Mouse (Mus musculus) layer of hippocampus, adult 18-20 months (tissue): ENCODE measurements around the gene Rnasek. TPM values are rescaled to one million over a fixed set of nuclear protein-coding genes. Genes with fewer than 3 reads are reported as not detected.

Experiments used
- DNase-seq, 2 experiments: peaks; one replicate each; pipeline ENCODE4 v3.0.0; 2022; ENCODE audit warnings: low spot score in 2 of 2
- microRNA-seq, 2 experiments: library from miRNA; unstranded; fragments of <30 nt; microRNA quantifications; one replicate each; pipeline ENCODE4 v1.2.0; 2021
- total RNA-seq, 2 experiments: library from RNA; stranded (reverse); gene quantifications; 2 replicates each; pipeline ENCODE4 v1.2.3; 2021

The Rnasek gene
- total RNA-seq, 2 experiments from 2014 or later, result 262 to 272 TPM

- no peak for DNase-seq
Measured at GRCm38 (mm10) chr11:70189319-70190134, 50.1 kb downstream of the Rnasek start.

Small RNAs within 50 kb of the gene (microRNA-seq; reads per million reads assigned to microRNA genes)
- gene Mir195a (1,693 to 13,853 reads per million in 2 experiments), gene Mir497 (0 reads per million in 2 experiments), gene Mir497b (0 reads per million in 2 experiments)

Other genes starting within 250 kb of the Rnasek start
- 100 to 1,000 TPM; 238 to 240 TPM for gene Gabarap, start 248.7 kb downstream of the Rnasek start, total RNA-seq
- gene Phf23, start 244.1 kb downstream of the Rnasek start, total RNA-seq, result 10 to 100 TPM; 50.3 TPM
- 10 to 100 TPM; 33.0 to 38.7 TPM for gene Dvl2, start 239.2 kb downstream of the Rnasek start, total RNA-seq
- 10 to 100 TPM; 56.4 to 67.1 TPM for gene Acadvl, start 224.4 kb downstream of the Rnasek start, total RNA-seq
- gene Dlg4, start 222.9 kb downstream of the Rnasek start, total RNA-seq, result 100 to 1,000 TPM; 846 to 862 TPM
- gene Asgr1, start 185.8 kb downstream of the Rnasek start, total RNA-seq, result under 1 TPM; 0.84 to 0.99 TPM
- not detected for gene Asgr2, start 147.2 kb downstream of the Rnasek start, total RNA-seq
- under 1 TPM; 0.45 to 0.66 TPM for gene Mgl2, start 109.5 kb downstream of the Rnasek start, total RNA-seq
- under 1 TPM; 0.71 to 0.92 TPM for gene Clec10a, start 83.6 kb downstream of the Rnasek start, total RNA-seq
- gene Slc16a11, start 27.1 kb downstream of the Rnasek start, total RNA-seq, result 10 to 100 TPM; 28.6 to 30.6 TPM
- 1 to 10 TPM; 6.2 to 9.0 TPM for gene Slc16a13, start 18.8 kb downstream of the Rnasek start, total RNA-seq
- gene Bcl6b, start 10.0 kb downstream of the Rnasek start, total RNA-seq, result 1 to 10 TPM in 1 of 2 experiments, under 1 TPM in 1; 0.92 to 1.1 TPM
- 10 to 100 TPM; 39.7 to 45.9 TPM for gene 0610010K14Rik, start 1.9 kb downstream of the Rnasek start, total RNA-seq
- 1 to 10 TPM; 5.6 to 6.7 TPM for gene Gm21988, start within 50 bp of the Rnasek start, total RNA-seq
- under 1 TPM; 0.15 to 0.27 TPM for gene Alox12, start 15.5 kb upstream of the Rnasek start, total RNA-seq
- not detected for gene Alox12e, start 82.8 kb upstream of the Rnasek start, total RNA-seq
- under 1 TPM in 1 of 2 experiments, not detected in 1; 0.17 TPM for gene Alox15, start 112.2 kb upstream of the Rnasek start, total RNA-seq
- gene Pelp1, start 170.2 kb upstream of the Rnasek start, total RNA-seq, result 10 to 100 TPM; 32.0 to 37.2 TPM
- gene Arrb2, start 192.8 kb upstream of the Rnasek start, total RNA-seq, result 100 to 1,000 TPM in 1 of 2 experiments, 10 to 100 TPM in 1; 93.5 to 100 TPM
- 10 to 100 TPM; 13.7 to 16.7 TPM for gene Med11, start 212.1 kb upstream of the Rnasek start, total RNA-seq
- under 1 TPM; 0.20 to 0.27 TPM for gene Zmynd15, start 219.6 kb upstream of the Rnasek start, total RNA-seq
- gene Cxcl16, start 220.1 kb upstream of the Rnasek start, total RNA-seq, result 1 to 10 TPM in 1 of 2 experiments, under 1 TPM in 1; 0.82 to 1.3 TPM